Comparison of ENCODE assay signal across 8 mouse cellular contexts in the genomic region with DNA sequence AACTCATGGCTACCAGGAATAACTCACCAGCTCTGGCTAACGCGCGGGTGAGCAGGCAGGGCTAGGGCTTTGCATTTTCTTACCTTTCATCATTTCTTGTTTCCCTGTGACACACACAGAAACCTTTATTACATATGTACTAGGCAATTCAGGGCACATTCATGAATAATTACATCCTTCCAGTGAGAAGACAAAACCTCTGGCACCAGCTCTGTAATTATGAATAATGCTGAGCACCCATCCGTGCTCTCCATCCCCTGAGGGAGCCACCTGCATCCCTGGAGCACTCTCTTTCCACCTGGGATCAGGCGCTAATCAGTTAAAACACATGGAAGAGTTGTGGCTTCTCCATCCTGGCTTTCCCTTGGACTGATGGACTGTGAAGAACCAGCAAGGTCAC. TPM values are rescaled to one million over a fixed set of nuclear protein-coding genes. Genes with fewer than 3 reads are reported as not detected.
DNase-seq lines count a peak whose midpoint lies in the region; ATAC-seq and TF ChIP-seq lines count a peak whose summit lies in the region.

TSS of gene Nme7 (plus strand) at position 301 of the 400 bp plus-strand sequence.

- no peak within 1 kb of the TSS for H3K4me2 ChIP-seq in heart, embryonic 15.5 days
- no peak within 1 kb of the TSS for H3K4me2 ChIP-seq in forebrain, embryonic 13.5 days
- no peak within 1 kb of the TSS for H3K4me2 ChIP-seq in stomach, embryonic 15.5 days

- H3K27me3 ChIP-seq in heart, embryonic 15.5 days, result no peaks in the 10 kb centered on the region
- no peaks in the 10 kb centered on the region for H3K27me3 ChIP-seq in MEL (ENCODE audit: control insufficient read depth in 1 of 2, insufficient read depth in 2 of 2, low read length in 2 of 2)
- no peaks in the 10 kb centered on the region for H3K27me3 ChIP-seq in forebrain, embryonic 13.5 days
- no peaks in the 10 kb centered on the region for H3K27me3 ChIP-seq in stomach, embryonic 15.5 days (replicated peaks)

- no peaks in the 10 kb centered on the region for H3K9me3 ChIP-seq in heart, embryonic 15.5 days (replicated peaks)
- H3K9me3 ChIP-seq in MEL (replicated peaks; ENCODE audit: insufficient read depth, low read length), result no peaks in the 10 kb centered on the region
- no peaks in the 10 kb centered on the region for H3K9me3 ChIP-seq in forebrain, embryonic 13.5 days (replicated peaks)
- H3K9me3 ChIP-seq in stomach, embryonic 15.5 days, result no peaks in the 10 kb centered on the region

- no peak for TF ChIP-seq EP300 in MEL (IDR thresholded peaks at IDR 0.05; ENCODE audit: low read depth in 1 of 2, low read length in 2 of 2)

- H3K4me3 ChIP-seq in heart, embryonic 15.5 days, result no peak within 1 kb of the TSS
- H3K4me3 ChIP-seq in MEL (ENCODE audit: control insufficient read depth in 1 of 2, insufficient read depth in 1 of 2, low read depth in 2 of 2, low read length in 2 of 2), result no peak within 1 kb of the TSS
- no peak within 1 kb of the TSS for H3K4me3 ChIP-seq in forebrain, embryonic 13.5 days
- H3K4me3 ChIP-seq in stomach, embryonic 15.5 days (replicated peaks), result no peak within 1 kb of the TSS

- no peak for TF ChIP-seq POLR2A in MEL (IDR thresholded peaks at IDR 0.05; ENCODE audit: control insufficient read depth in 1 of 2, insufficient read depth in 1 of 2, low read depth in 1 of 2, low read length in 2 of 2, poor library complexity in 1 of 2)

- WGBS in heart, embryonic 15.5 days, result 90% methylated on average over 5 of the region's 5 CpGs
- 75% methylated on average over 5 of the region's 5 CpGs for WGBS in forebrain, embryonic 13.5 days
- WGBS in stomach, embryonic 15.5 days, result 86% methylated on average over 5 of the region's 5 CpGs

- H3K79me2 ChIP-seq in MEL (ENCODE audit: control insufficient read depth, insufficient read depth, low read length, poor library complexity), result peaks cover 15% of the 10 kb centered on the region

- intact Hi-C loops in heart, postnatal 10 days (cut with DNase I), result no loop called here
- intact Hi-C loops in left cerebral cortex, postnatal 4 days (cut with DNase I), result no loop called here

- ATAC-seq in heart, embryonic 15.5 days (replicated peaks; ENCODE audit: insufficient number of reproducible peaks, insufficient read depth, low FRiP score, low read depth), result no peak
- ATAC-seq in forebrain, embryonic 13.5 days, result no peak
- no peak for ATAC-seq in stomach, embryonic 15.5 days (ENCODE audit: insufficient read depth, low FRiP score, low read depth)

- no peak within 1 kb of the TSS for H3K27ac ChIP-seq in heart, embryonic 15.5 days
- no peak within 1 kb of the TSS for H3K27ac ChIP-seq in MEL (ENCODE audit: control insufficient read depth, low read depth, low read length)
- no peak within 1 kb of the TSS for H3K27ac ChIP-seq in forebrain, embryonic 13.5 days
- no peak within 1 kb of the TSS for H3K27ac ChIP-seq in stomach, embryonic 15.5 days

- TF ChIP-seq CTCF in MEL (IDR thresholded peaks at IDR 0.05 in 2 of 3, conservative IDR thresholded peaks at IDR 0.05 in 1 of 3; ENCODE audit: control insufficient read depth in 1 of 3, insufficient read depth in 1 of 3, low read depth in 2 of 3, low read length in 3 of 3, poor library complexity in 1 of 3, severe bottlenecking in 1 of 3), result no peak

- no peak for DNase-seq in heart, postnatal 10 days
- no peak for DNase-seq in MEL (ENCODE audit: low read depth, low spot score)
- no peak for DNase-seq in left cerebral cortex, postnatal 4 days
- no peak for DNase-seq in right cerebral cortex, adult 18-20 months
- no peak for DNase-seq in testis, postnatal 10 days (ENCODE audit: low spot score)

- no peak within 1 kb of the TSS for H3K9ac ChIP-seq in heart, embryonic 15.5 days
- no peak within 1 kb of the TSS for H3K9ac ChIP-seq in MEL (ENCODE audit: control insufficient read depth, low read depth, low read length, poor library complexity, severe bottlenecking)
- no peak within 1 kb of the TSS for H3K9ac ChIP-seq in forebrain, embryonic 13.5 days
- no peak within 1 kb of the TSS for H3K9ac ChIP-seq in stomach, embryonic 15.5 days

- no peak for TF ChIP-seq RAD21 in MEL (IDR thresholded peaks at IDR 0.05; ENCODE audit: low read depth, low read length)

- H3K4me1 ChIP-seq in heart, embryonic 15.5 days (replicated peaks), result peaks cover 10% of the 10 kb centered on the region
- H3K4me1 ChIP-seq in MEL (ENCODE audit: control insufficient read depth in 1 of 2, insufficient read depth in 2 of 2, low read length in 2 of 2), result peaks cover 8 to 12% of the 10 kb centered on the region in 2 experiments; a peak in 2 of 4 replicates
- H3K4me1 ChIP-seq in forebrain, embryonic 13.5 days, result peaks cover 21% of the 10 kb centered on the region
- H3K4me1 ChIP-seq in stomach, embryonic 15.5 days, result peaks cover 10% of the 10 kb centered on the region; the same call in 1 of the 2 replicates

- peaks cover 38% of the 10 kb centered on the region for H3K36me3 ChIP-seq in heart, embryonic 15.5 days
- H3K36me3 ChIP-seq in MEL (ENCODE audit: control insufficient read depth in 1 of 2, insufficient read depth in 2 of 2, low read length in 2 of 2), result peaks cover 12 to 15% of the 10 kb centered on the region in 2 experiments
- peaks cover 38% of the 10 kb centered on the region for H3K36me3 ChIP-seq in forebrain, embryonic 13.5 days (ENCODE audit: poor library complexity, severe bottlenecking)
- peaks cover 16% of the 10 kb centered on the region for H3K36me3 ChIP-seq in stomach, embryonic 15.5 days

TF ChIP-seq in MEL, 35 proteins besides CTCF, POLR2A, EP300 and RAD21:
- TF ChIP-seq RCOR1 (IDR thresholded peaks at IDR 0.05; ENCODE audit: low read depth, low read length) (no peak), HCFC1 (IDR thresholded peaks at IDR 0.05; ENCODE audit: low read depth, low read length) (no peak), TAL1 (IDR thresholded peaks at IDR 0.05; ENCODE audit: low read length) (no peak), JUND (IDR thresholded peaks at IDR 0.05; ENCODE audit: low read depth, low read length) (no peak), MXI1 (IDR thresholded peaks at IDR 0.05; ENCODE audit: low read depth, low read length) (no peak), MAFK (IDR thresholded peaks at IDR 0.05; ENCODE audit: borderline replicate concordance, low read depth, low read length) (no peak), UBTF (IDR thresholded peaks at IDR 0.05; ENCODE audit: borderline replicate concordance, insufficient read depth, low read depth, low read length) (no peak), BHLHE40 (IDR thresholded peaks at IDR 0.05; ENCODE audit: borderline replicate concordance, low read depth, low read length) (no peak), GATA1 (IDR thresholded peaks at IDR 0.05; ENCODE audit: low read depth, low read length) (no peak), ZKSCAN1 (IDR thresholded peaks at IDR 0.05; ENCODE audit: low read depth, low read length) (no peak), ZMIZ1 (IDR thresholded peaks at IDR 0.05; ENCODE audit: low read depth, low read length) (no peak), E2F4 (IDR thresholded peaks at IDR 0.05; ENCODE audit: borderline replicate concordance, low read depth, low read length) (no peak), MYC (IDR thresholded peaks at IDR 0.05; ENCODE audit: low read depth, low read length) (no peak), MAX (IDR thresholded peaks at IDR 0.05; ENCODE audit: low read length) (no peak), ZNF384 (IDR thresholded peaks at IDR 0.05; ENCODE audit: low read depth, low read length) (no peak), USF1 (IDR thresholded peaks at IDR 0.05; ENCODE audit: low read depth, low read length) (no peak), NELFE (IDR thresholded peaks at IDR 0.05; ENCODE audit: low read depth, low read length) (no peak), USF2 (IDR thresholded peaks at IDR 0.05; ENCODE audit: borderline replicate concordance in 1 of 2, insufficient read depth in 1 of 2, low read depth in 1 of 2, low read length in 2 of 2) (no peak), GABPA (IDR thresholded peaks at IDR 0.05; ENCODE audit: low read depth, low read length) (no peak)

RNA-seq across cellular contexts. Expression of gene Nme7, which starts in this region (rescaled TPM):
- polyA plus RNA-seq in heart, embryonic 15.5 days (2015; fragmentation: Nextera tagmentation; extraction: Ambion mirVana), result 16.1 and 19.4 TPM in 2 replicates
- 1 to 10 TPM; 5.8 to 6.2 TPM for total RNA-seq in heart, postnatal 10 days (2021)
- 27.6 and 28.7 TPM in 2 replicates for total RNA-seq in MEL (2012; rRNA removed)
- polyA plus RNA-seq in MEL (2012; ENCODE audit: insufficient read depth in 1 of 2, insufficient read length in 2 of 2, low read depth in 1 of 2, low replicate concordance in 2 of 2, missing spikeins in 1 of 2), result 10 to 100 TPM in 1 of 2 experiments, not detected in 1; 23.2 TPM
- polyA plus RNA-seq in forebrain, embryonic 13.5 days (2015; fragmentation: Nextera tagmentation; extraction: Ambion mirVana), result 42.1 and 44.8 TPM in 2 replicates
- 10 to 100 TPM; 21.5 to 24.4 TPM for total RNA-seq in left cerebral cortex, postnatal 4 days (2021)
- polyA plus RNA-seq in stomach, embryonic 15.5 days (2015; fragmentation: Nextera tagmentation; extraction: Ambion mirVana), result 31.2 and 38.9 TPM in 2 replicates
